Mouse (Mus musculus): Measurements from ENCODE around the gene Cntn2. TPM values are rescaled to one million over a fixed set of nuclear protein-coding genes. Genes with fewer than 3 reads are reported as not detected.
A peak's percentile ranks its signal among the peaks of the same experiment; 100 is the strongest.

Gene Cntn2
- 0.16 and 0.28 TPM in 2 replicates for polyA plus RNA-seq (2015; fragmentation: Nextera tagmentation; extraction: Ambion mirVana)

DNA sequence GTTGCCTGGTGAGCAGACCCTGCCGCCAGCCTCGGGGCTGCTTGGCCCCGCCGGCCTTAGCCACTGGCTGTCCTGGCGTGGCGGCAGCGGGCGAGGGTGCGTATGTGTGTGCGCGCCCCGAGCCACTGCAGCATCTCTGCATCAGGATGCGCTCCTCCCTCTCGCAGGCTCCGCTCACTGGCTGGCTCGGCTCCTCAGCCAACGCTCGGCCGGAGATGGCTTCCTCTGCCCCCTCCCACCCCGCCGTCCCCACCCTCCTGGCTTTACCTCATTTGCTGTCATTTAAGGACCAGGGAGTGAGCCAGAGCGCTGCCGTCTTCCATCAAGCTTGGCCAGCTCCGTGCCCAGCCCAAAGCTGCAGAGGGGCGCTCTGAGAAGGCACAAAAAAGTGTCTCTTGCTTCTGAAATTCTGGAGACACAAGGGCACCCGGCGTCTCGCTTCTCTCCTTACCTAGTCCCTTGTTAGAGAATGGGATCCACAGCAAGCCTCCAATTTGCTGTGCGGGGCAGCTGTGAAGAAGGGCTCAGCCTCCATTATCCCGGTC lies at the start of gene Cntn2:
Gene Cntn2 (minus strand): TSS at position 495 of the 545 bp plus-strand sequence.
- Histone ChIP-seq H3K27ac (no peak within 1 kb of the TSS), H3K9ac (no peak within 1 kb of the TSS), H3K4me2 (peak within 1 kb of the TSS; percentile 38), H3K27me3 (peaks cover 43% of the 10 kb centered on the region), H3K36me3 (no peaks in the 10 kb centered on the region), H3K4me1 (peaks cover 31% of the 10 kb centered on the region), H3K9me3 (no peaks in the 10 kb centered on the region), H3K4me3 (peak within 1 kb of the TSS; percentile 12; the same call in 1 of the 2 replicates)
- no peak for ATAC-seq (ENCODE audit: borderline replicate concordance, extremely low read depth, low FRiP score, low TSS enrichment)
- WGBS, result under 1% methylated on average over 30 of the region's 30 CpGs

DNA sequence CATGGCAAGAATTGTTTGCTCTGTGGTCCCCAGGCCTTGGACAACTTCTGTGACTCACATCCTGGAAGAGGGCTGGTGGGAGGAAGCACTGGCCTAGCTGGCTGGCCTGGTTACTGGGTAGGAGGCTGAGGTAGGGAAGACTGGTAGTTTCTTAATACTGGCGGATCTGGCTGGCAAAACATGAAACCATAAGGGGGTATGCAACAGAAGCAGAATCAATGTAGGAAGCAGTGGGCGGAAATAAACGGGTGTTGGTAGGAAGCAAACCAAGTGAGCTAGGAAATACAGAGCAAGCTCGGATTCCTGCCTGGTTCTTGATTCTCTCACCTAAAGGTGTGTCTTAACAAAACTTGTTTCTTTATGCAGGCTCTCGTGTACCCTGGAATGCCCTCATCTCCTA lies 49.1 kb upstream of the Cntn2 start:
- Histone ChIP-seq H3K9me3 (no peaks in the 10 kb centered on the region), H3K4me2 (no peak overlapping the region), H3K27ac (no peak overlapping the region), H3K4me1 (no peaks in the 10 kb centered on the region), H3K36me3 (no peaks in the 10 kb centered on the region), H3K4me3 (no peak overlapping the region), H3K9ac (no peak overlapping the region), H3K27me3 (no peaks in the 10 kb centered on the region; the same call in 1 of the 2 replicates)
- WGBS, result 71% methylated on average over 5 of the region's 5 CpGs
- no peak for ATAC-seq (ENCODE audit: borderline replicate concordance, extremely low read depth, low FRiP score, low TSS enrichment)

DNA sequence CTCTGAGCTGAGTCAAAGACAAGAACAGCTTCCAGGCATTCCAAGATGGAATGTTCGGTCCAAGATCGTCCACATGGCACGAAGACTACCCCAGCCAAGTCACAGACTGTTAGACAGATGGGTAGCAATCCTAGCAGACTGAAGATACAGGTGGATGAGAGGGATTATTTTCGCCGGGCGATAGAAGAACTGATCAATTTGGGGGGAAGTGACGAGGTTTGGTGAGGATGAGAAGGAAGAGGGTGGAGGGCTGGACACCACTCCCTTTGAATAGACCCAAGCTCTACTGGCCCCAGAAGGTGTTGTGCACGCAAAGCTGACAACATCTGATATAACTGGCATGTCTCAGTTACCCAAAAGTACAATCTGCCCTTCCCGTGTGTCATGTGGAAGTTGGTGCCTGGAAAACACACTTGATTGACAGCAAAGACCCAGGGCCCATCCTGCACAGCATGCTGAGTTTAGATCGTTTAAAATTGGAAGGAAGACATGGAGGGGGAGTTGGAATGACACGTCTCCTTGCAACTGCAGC lies 48.4 kb upstream of the Cntn2 start:
- ATAC-seq (ENCODE audit: borderline replicate concordance, extremely low read depth, low FRiP score, low TSS enrichment), result no peak
- Histone ChIP-seq H3K9me3 (no peaks in the 10 kb centered on the region), H3K27me3 (no peaks in the 10 kb centered on the region; the same call in 1 of the 2 replicates), H3K9ac (no peak overlapping the region), H3K36me3 (no peaks in the 10 kb centered on the region), H3K4me2 (no peak overlapping the region), H3K4me3 (no peak overlapping the region), H3K4me1 (no peaks in the 10 kb centered on the region), H3K27ac (no peak overlapping the region)
- 75% methylated on average over 11 of the region's 11 CpGs for WGBS

DNA sequence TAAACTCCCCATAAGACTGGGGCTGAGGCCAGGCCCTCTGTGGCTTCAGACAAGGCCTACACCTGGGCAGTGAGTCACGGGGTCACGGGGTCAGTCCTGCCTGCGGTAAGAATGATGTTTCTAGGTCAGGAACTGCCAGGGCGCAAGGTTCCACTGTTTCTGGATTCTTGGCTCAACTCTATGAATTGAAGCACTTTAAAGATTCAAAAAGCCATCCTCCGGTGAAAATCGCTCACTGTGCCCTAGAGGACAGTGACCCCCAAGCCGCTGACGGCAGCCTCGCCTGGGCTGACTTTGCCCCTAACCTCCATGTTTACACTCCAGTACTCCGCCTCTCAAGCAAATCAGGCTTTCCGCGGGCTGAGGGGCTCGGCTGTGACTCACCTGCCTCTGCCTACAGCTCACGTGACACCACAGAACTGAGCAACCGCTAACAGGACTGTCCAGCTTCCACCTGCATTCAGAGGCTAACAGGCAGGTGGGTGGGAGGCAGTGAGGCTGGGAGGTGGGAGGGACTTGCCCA lies 43.7 kb upstream of the Cntn2 start:
- no peak overlapping the region for H3K4me3 ChIP-seq

DNA sequence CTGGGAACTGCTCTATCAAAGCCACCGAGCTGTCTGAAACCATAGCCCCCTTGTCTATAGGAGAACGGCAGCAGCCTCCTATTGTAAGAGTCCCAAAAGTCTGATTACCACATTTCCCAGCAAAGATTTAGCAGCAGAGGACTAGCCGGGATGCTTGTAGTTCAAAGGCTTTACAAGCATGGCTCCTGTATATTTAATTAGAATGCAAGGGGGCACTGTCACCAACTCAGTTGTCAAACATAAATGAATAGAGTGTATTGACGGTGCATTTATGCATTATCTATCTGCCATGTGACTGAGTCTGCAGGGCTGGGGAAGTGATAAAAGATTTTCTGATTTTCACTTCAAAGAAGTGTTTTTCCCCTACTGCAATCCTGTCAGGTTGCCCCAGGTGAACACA lies 42.3 kb upstream of the Cntn2 start:
- no peak overlapping the region for H3K4me3 ChIP-seq
- no peaks in the 10 kb centered on the region for H3K27me3 ChIP-seq
- no peak for ATAC-seq (ENCODE audit: borderline replicate concordance, extremely low read depth, low FRiP score, low TSS enrichment)
- no peak overlapping the region for H3K4me2 ChIP-seq
- no peaks in the 10 kb centered on the region for H3K4me1 ChIP-seq
- no peak overlapping the region for H3K9ac ChIP-seq
- H3K36me3 ChIP-seq, result no peaks in the 10 kb centered on the region
- no peak overlapping the region for H3K27ac ChIP-seq
- WGBS, result 71% methylated on average over 4 of the region's 4 CpGs
- H3K9me3 ChIP-seq, result no peaks in the 10 kb centered on the region

More for the DNA sequence above, 43.7 kb upstream of the Cntn2 start:
- Histone ChIP-seq H3K9me3 (no peaks in the 10 kb centered on the region), H3K27me3 (no peaks in the 10 kb centered on the region), H3K36me3 (no peaks in the 10 kb centered on the region), H3K4me1 (no peaks in the 10 kb centered on the region), H3K9ac (no peak overlapping the region), H3K4me2 (no peak overlapping the region), H3K27ac (no peak overlapping the region)
- no peak for ATAC-seq (ENCODE audit: borderline replicate concordance, extremely low read depth, low FRiP score, low TSS enrichment)
- WGBS, result 25% methylated on average over 15 of the region's 15 CpGs

DNA sequence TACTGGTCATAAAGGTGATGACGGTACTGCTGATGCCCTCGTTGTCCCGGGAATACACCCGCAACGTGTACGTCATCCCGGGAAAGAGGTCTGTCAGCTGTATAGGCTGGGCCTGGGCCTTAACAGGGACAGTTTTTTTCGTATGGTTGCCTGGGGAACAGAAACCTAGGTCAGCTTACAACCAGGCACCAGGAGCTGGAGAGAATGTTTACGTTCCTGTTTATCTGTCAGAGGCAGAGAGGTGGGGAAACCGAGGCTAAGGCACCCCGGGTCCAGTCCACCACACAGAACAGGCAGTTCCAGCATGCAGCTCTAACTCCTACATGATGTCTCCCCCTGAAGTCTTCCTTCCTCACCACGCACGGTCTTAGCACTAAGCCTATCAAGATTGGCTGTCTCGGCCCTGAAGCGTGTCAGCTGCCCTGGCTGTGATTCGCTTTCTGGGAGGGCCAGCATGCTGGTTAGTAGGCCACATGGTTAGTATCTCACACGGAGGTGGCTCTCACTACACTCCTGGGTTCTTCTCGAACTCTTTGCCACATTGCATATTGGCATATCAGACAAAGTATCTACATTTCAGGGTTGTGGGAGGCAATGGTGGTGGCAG lies 40.0 kb upstream of the Cntn2 start:
- no peak for ATAC-seq (ENCODE audit: borderline replicate concordance, extremely low read depth, low FRiP score, low TSS enrichment)
- Histone ChIP-seq H3K27me3 (no peaks in the 10 kb centered on the region), H3K27ac (no peak overlapping the region), H3K9me3 (no peaks in the 10 kb centered on the region), H3K9ac (no peak overlapping the region), H3K4me3 (no peak overlapping the region), H3K36me3 (no peaks in the 10 kb centered on the region), H3K4me1 (no peaks in the 10 kb centered on the region), H3K4me2 (no peak overlapping the region)
- WGBS, result 72% methylated on average over 18 of the region's 18 CpGs

DNA sequence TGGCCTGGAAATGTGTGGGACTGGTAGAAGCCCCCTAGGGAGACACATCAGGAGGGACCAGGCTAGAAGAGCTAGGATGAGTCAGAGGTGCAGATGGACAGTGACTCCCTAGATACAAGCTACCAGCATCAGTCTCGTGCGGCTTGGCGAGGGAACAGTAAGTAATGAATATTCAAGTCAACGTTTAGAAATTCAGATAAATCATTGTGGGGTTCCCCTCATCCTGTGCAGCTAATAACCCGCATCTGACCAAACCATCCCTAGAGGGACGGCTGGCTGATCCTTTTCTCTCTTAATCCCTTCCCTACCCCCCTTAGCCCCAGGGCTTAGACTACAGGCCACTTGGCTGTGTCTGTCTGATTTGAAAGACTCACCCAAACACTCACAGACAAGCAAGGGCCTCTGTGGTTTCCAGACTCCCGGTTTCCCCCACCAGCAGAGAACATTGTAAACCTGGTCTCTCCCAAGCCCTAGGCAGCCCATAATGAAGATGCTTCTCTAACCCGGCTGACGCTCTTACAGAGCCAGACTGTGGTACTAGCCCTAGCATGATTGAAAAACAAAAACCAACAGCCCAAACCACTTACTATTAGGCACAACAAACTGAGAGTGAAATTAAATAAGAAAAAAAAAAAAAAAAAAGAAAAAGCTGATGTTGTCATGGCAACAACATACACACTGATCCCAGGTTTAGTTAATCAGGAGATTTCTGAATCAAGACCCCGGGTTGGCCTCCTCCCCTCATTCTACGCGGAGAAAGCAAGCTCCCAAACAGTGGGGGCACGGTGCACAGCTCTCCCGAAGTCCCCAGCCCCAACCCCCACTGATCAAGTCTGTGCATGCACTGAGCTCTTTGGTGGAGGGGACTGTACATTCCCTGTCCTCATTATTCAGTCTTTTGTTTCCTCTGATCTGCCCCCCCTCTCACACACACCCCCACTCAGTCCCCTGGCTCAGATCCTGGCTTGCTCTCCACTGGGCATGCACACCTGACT lies 39.1 kb upstream of the Cntn2 start:
- no peak overlapping the region for H3K4me2 ChIP-seq
- no peaks in the 10 kb centered on the region for H3K36me3 ChIP-seq
- H3K4me3 ChIP-seq, result no peak overlapping the region
- H3K27me3 ChIP-seq, result no peaks in the 10 kb centered on the region
- H3K9me3 ChIP-seq, result no peaks in the 10 kb centered on the region
- no peak overlapping the region for H3K9ac ChIP-seq
- H3K4me1 ChIP-seq, result no peaks in the 10 kb centered on the region
- no peak overlapping the region for H3K27ac ChIP-seq
- WGBS, result 53% methylated on average over 14 of the region's 14 CpGs
- ATAC-seq (ENCODE audit: borderline replicate concordance, extremely low read depth, low FRiP score, low TSS enrichment), result no peak

DNA sequence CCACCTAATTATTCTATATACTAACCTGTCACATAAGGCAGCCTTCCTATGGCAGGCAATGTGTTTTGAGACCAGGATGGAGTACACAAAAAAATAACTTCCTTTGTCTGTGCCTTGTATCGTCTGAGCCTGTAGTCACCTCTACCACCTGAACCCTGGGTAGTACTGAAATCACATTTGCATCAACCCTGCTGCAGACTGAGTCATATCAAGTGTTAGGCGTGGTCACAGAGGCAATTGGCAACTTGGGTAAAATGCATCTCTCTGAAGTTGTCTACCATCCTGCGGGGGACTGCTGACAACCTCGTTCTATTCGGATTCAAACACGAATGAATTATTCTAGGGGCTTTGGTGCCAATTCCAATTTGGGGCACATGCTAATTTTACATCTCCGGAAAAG lies 37.0 kb upstream of the Cntn2 start:
- Histone ChIP-seq H3K4me1 (no peaks in the 10 kb centered on the region), H3K27ac (no peak overlapping the region), H3K4me2 (no peak overlapping the region), H3K9ac (no peak overlapping the region), H3K4me3 (no peak overlapping the region), H3K9me3 (no peaks in the 10 kb centered on the region), H3K27me3 (no peaks in the 10 kb centered on the region), H3K36me3 (no peaks in the 10 kb centered on the region)
- WGBS, result 91% methylated on average over 7 of the region's 7 CpGs
- ATAC-seq (ENCODE audit: borderline replicate concordance, extremely low read depth, low FRiP score, low TSS enrichment), result no peak

DNA sequence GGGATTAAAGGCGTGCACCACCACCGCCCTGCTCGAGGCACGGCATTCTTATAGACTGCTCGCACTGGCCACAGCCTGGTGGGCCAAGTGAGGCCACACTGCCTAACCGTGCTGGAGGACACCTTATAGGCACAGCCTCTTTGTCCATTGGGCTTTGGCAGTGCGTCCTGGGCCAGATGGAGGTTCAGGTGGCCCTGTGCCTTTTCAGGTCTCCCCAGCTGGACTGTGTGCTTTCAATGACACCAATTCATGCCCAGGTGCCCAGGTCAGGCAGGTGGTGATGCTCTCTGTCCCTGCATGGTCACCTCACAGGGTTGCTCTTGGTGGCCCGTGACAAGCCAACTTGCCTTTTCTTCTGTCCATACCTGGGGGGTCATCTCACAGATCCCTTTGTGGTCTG lies 33.8 kb upstream of the Cntn2 start:
- Histone ChIP-seq H3K27ac (no peak overlapping the region), H3K27me3 (no peaks in the 10 kb centered on the region), H3K9me3 (no peaks in the 10 kb centered on the region), H3K4me1 (no peaks in the 10 kb centered on the region), H3K4me3 (no peak overlapping the region), H3K36me3 (no peaks in the 10 kb centered on the region), H3K9ac (no peak overlapping the region), H3K4me2 (no peak overlapping the region)
- WGBS, result 94% methylated on average over 8 of the region's 8 CpGs
- no peak for ATAC-seq (ENCODE audit: borderline replicate concordance, extremely low read depth, low FRiP score, low TSS enrichment)

DNA sequence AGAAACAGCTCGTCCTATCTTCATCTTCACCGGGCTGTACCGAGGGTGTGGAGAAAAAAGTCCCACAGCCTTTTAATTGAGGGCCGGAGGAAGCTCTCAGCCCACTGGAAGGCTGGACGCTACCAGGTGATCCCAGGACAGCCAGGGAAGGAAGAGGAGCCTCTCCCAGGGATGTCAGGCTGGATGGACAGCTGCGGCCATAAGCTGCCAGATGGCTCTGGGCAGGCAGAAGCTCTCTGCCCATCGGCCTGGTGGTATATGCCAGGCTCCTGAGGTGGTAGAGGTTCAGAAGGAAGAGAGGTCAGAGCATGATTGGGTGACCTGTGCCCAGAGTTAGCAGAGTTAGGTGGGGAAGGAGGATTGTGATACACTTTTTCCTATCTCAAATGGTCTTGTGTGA lies 29.8 kb upstream of the Cntn2 start:
- H3K27me3 ChIP-seq, result no peaks in the 10 kb centered on the region
- WGBS, result 88% methylated on average over 7 of the region's 7 CpGs

DNA sequence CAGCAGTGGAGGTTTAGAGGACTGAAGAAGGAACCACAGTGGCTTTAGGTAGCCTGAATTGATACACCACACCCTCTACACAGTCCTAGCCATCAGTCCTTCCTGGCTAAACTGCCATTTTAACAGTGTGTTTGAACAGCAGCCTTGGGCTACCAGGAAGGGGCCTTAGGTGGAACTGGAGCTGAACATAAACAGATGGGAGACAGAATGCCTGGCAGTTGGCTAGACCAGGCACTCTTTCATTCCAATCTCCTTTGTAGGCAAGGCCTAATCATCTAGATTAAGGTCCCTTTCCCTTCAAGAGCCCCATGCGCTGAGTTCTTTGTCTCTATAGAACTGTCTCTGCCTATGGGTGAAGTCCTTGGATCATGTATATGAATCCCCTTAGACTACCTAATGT lies 28.6 kb upstream of the Cntn2 start:
- Histone ChIP-seq H3K27ac (no peak overlapping the region), H3K4me3 (no peak overlapping the region), H3K36me3 (no peaks in the 10 kb centered on the region), H3K9ac (no peak overlapping the region), H3K27me3 (no peaks in the 10 kb centered on the region), H3K4me1 (no peaks in the 10 kb centered on the region), H3K9me3 (no peaks in the 10 kb centered on the region), H3K4me2 (no peak overlapping the region)
- no peak for ATAC-seq (ENCODE audit: borderline replicate concordance, extremely low read depth, low FRiP score, low TSS enrichment)
- WGBS, result 96% methylated on average over 1 of the region's 1 CpGs

More for the DNA sequence above, 29.8 kb upstream of the Cntn2 start:
- Histone ChIP-seq H3K4me1 (no peaks in the 10 kb centered on the region), H3K36me3 (no peaks in the 10 kb centered on the region), H3K27ac (no peak overlapping the region), H3K9ac (no peak overlapping the region), H3K9me3 (no peaks in the 10 kb centered on the region), H3K4me3 (no peak overlapping the region), H3K4me2 (no peak overlapping the region)
- no peak for ATAC-seq (ENCODE audit: borderline replicate concordance, extremely low read depth, low FRiP score, low TSS enrichment)
